Mouse (Mus musculus): ENCODE measurements around the gene Nlrp14. TPM values are rescaled to one million over a fixed set of nuclear protein-coding genes. Genes with fewer than 3 reads are reported as not detected.
"Not testable (repeated sequence)": the region's sequence is repeated elsewhere in the genome, so short reads cannot be mapped to it uniquely, and the experiment has no call there.

Gene Nlrp14
- not detected in 2 replicates for total RNA-seq (2017)

DNA sequence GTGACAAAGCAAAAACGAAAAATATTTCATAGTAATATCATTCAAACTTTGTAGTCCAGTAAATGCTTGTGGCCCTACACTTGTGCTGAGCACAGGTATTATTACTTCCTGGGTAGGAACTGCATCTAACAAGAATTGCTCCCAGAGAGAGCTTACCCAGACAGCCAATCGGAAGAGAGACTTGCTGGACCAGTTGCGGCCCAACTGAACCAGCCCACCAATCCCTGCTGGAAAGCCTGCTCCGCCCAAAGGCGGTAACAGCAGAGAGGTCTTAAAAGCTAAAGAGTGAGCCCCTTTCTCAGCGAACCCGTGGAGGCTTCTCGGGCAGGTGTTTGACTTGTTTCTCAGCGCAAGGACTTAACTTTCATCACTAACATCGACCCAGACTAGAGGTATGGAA, at the start of gene Nlrp14:
Gene Nlrp14 (plus strand): TSS at position 301 of the 400 bp plus-strand sequence.
- no peak for ATAC-seq (ENCODE audit: extremely low read depth, insufficient number of reproducible peaks, low FRiP score, poor library complexity, severe bottlenecking)

- ATAC-seq (ENCODE audit: extremely low read depth, insufficient number of reproducible peaks, low FRiP score, poor library complexity, severe bottlenecking) = not testable (repeated sequence)
Measured at GRCm38 (mm10) chr7:107130983-107131382, 35.8 kb upstream of the Nlrp14 start, which contains the start of gene Olfr715. Gene Olfr715, minus strand, starts transcription at chr7:107131083.

DNA sequence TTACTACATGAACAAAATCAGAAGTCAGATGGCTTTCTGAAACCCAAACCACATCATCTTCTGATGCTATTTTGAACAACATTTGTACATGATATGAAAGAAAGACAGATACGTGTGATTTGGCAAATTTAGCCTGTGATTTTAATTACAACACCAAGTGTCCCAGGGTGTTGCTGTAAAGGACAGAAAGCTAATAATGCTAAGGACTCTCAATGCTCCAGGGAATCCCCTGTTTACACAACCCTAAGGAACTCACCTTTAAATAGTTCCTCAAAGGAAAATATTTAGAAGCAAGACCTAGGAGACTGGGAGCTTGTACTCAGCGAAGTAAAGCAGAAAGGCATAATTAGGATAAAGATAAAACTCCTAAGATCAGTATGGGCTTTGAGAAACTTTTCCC, 28.8 kb upstream of the Nlrp14 start, which contains the start of gene Olfr716:
Gene Olfr716 (plus strand): TSS at position 301 of the 400 bp plus-strand sequence.
- not testable (repeated sequence) for ATAC-seq (ENCODE audit: extremely low read depth, insufficient number of reproducible peaks, low FRiP score, poor library complexity, severe bottlenecking)

DNA sequence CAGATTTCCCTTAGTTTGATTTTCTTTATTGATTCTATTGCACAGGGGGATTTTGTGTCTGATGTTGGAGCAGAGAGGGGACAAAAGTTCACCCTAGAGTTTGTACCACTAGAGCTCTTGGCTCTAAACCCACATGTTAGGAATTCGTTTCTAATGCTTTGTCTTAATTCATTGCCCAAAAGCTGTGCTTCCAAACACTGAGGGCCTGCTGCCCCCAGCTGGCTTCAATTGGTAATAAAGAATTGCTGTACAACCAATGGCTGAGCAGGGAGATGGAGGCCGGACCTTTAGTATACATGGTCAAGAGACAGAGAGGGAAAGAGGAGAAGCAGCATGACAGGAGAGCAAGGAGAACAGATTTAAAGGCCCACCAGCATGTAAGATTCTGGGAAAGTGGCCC, 13.6 kb downstream of the Nlrp14 start:
- ATAC-seq (ENCODE audit: extremely low read depth, insufficient number of reproducible peaks, low FRiP score, poor library complexity, severe bottlenecking) = no peak

DNA sequence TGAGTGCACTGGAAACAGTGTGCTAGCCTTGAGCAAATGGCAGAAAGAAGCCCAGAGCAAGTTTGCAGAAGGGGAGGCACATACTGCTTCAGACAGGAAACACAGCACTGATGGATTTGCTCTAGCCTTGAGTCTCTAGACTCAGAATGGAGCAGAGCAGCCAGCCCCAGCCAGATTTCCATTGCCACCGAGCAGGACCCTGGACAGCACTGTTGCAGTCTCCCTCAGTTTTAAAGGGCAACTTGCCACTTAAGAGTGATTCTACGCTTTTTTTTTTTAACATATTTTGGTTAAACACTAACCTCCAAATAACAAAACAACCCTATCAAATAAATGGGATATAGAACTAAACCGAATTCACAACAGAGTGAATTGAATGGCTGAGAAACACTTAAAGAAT, 35.0 kb downstream of the Nlrp14 start:
- no peak for ATAC-seq (ENCODE audit: extremely low read depth, insufficient number of reproducible peaks, low FRiP score, poor library complexity, severe bottlenecking)

DNA sequence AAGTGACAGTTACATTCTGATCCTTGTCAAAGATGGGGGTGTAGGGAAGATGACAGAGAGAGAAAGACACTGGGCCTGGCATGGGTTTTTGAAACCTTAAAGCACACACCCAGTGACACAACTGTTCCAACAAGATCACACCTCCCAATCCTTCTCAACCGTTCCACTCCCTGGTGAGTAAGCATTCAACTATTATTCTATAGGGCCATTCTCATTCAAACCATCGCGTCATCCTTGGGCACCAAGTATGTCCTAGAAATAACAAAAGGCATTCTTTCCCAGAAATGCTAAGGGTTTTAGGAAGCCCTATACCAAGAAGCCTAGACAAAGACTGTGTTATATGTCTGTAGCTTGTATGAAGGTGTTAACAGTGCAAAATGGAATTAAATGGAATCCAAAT, 41.1 kb downstream of the Nlrp14 start:
- ATAC-seq (ENCODE audit: extremely low read depth, insufficient number of reproducible peaks, low FRiP score, poor library complexity, severe bottlenecking) = no peak

DNA sequence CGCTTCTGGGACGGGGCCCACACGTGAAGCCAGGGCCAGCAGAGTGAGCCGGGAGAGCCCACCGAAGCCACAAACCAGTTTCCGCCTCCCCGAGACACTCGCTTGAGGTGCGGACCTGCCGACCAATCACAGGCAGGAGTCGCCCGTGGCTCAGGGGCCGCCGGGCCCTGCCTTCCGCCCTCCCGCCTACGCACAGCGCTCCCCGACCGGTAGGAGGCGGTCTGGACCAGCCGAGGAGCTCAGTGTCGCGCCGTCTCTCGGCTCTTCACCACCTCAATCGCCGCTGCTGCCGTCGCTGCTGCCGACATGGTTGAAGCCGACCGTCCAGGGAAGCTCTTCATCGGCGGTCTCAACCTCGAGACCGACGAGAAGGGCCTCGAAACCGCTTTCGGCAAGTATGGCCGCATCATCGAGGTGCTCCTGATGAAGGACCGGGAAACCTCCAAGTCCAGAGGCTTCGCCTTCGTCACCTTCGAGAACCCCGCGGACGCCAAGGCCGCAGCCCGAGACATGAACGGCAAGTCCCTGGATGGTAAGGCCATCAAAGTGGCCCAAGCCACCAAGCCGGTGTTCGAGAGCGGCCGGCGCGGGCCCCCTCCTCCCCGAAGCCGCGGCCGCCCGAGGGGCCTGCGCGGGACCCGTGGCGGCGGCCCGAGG, 42.5 kb downstream of the Nlrp14 start, which contains the start of gene Rbmxl2:
Gene Rbmxl2 (plus strand): TSS at position 242 of the 657 bp plus-strand sequence.
- no peak for ATAC-seq (ENCODE audit: extremely low read depth, insufficient number of reproducible peaks, low FRiP score, poor library complexity, severe bottlenecking)

- ATAC-seq (ENCODE audit: extremely low read depth, insufficient number of reproducible peaks, low FRiP score, poor library complexity, severe bottlenecking) = no peak
Measured at GRCm38 (mm10) chr7:107210126-107210576, 43.4 kb downstream of the Nlrp14 start.

- no peak for ATAC-seq (ENCODE audit: extremely low read depth, insufficient number of reproducible peaks, low FRiP score, poor library complexity, severe bottlenecking)
Measured at GRCm38 (mm10) chr7:107215723-107216122, 48.9 kb downstream of the Nlrp14 start.

DNA sequence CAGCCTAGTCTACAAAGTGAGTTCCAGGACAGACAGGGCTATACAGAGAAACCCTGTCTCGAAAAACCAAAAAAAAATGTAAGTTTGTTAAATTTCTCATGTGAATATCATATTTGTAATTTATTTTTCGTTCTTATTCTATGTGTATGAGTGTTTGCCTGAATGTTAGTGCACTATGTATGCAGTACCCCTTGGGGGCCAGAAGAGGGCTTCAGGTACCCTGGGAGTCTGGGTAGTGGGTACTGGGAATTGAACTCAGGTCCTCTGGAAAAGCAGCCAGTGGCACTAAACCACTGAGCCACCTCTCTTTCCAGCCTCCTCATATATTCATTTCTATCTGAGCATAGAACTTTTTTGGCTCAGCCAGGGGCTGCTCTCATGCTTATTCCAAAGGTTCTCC, 50.1 kb downstream of the Nlrp14 start:
- no peak for ATAC-seq (ENCODE audit: extremely low read depth, insufficient number of reproducible peaks, low FRiP score, poor library complexity, severe bottlenecking)

DNA sequence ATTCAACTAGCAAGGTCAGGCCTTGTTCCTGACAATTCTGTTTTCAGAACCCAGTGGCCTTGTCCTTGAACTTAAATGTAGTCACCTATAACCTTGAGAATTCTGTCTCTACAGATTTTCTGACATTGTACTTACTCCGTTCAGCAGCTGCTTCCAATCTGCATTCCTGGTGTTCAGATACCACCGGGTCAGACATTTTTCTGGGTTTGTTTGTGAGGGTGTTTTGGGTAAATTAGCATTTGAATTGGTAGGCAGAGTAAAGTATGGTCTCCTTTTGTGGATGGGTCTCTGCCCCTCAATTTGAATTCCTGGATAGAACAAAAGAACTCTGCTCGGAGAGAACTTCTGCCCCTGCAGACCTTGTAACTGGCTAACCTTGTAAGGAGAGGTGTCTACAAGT, 70.1 kb downstream of the Nlrp14 start:
- ATAC-seq (ENCODE audit: extremely low read depth, insufficient number of reproducible peaks, low FRiP score, poor library complexity, severe bottlenecking) = no peak

GRCm38 (mm10) chr7:107237498-107237897, 70.7 kb downstream of the Nlrp14 start:
- no peak for ATAC-seq (ENCODE audit: extremely low read depth, insufficient number of reproducible peaks, low FRiP score, poor library complexity, severe bottlenecking)

DNA sequence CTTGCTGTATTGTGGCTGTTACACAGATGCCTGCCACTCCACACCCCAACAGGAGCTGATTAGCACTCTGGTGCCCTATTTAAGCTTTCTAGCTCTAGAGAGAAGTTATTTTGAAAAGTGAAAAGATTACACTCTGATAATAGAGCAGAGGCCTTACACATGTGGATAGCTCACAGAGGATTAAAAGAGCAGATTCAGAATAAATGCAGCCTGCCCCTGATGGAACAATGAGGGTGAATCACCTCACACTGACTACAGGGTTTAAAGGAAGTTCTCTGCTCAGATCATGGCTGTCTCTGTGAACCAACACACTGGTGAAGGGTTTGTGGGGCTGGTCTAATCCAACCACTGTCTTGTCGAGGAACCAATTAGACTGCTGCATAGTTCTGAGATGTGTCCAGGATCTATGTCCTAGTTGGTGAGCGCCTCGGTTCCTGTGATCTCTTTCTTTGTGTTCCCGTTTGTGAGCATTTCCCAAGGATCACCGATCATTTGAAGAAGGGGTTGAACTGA, 74.6 kb downstream of the Nlrp14 start:
- no peak for ATAC-seq (ENCODE audit: extremely low read depth, insufficient number of reproducible peaks, low FRiP score, poor library complexity, severe bottlenecking)

Other genes with a start within 250 kb of the Nlrp14 start
- gene Olfr709-ps1, start 234.8 kb upstream of the Nlrp14 start, total RNA-seq (2017) = not detected in 2 replicates
- not detected in 2 replicates for gene Olfr710, start 218.7 kb upstream of the Nlrp14 start, total RNA-seq (2017)
- gene Olfr6, start 203.1 kb upstream of the Nlrp14 start, total RNA-seq (2017) = under 0.01 and 0.12 TPM in 2 replicates
- 0.23 TPM in 1 of 2 replicates, not detected in the other for gene Olfr711, start 191.5 kb upstream of the Nlrp14 start, total RNA-seq (2017)
- not detected in 2 replicates for gene Olfr2, start 160.9 kb upstream of the Nlrp14 start, total RNA-seq (2017)
- gene Olfr713, start 135.8 kb upstream of the Nlrp14 start, total RNA-seq (2017) = 0.23 TPM in 1 of 2 replicates, not detected in the other
- gene Olfr714, start 96.0 kb upstream of the Nlrp14 start, total RNA-seq (2017) = 0.12 TPM in 1 of 2 replicates, not detected in the other
- gene Olfr17, start 73.8 kb upstream of the Nlrp14 start, total RNA-seq (2017) = not detected in 2 replicates
- gene Olfr715b, start 56.6 kb upstream of the Nlrp14 start, total RNA-seq (2017) = not detected in 2 replicates
- not detected in 2 replicates for gene Olfr715, start 35.9 kb upstream of the Nlrp14 start, total RNA-seq (2017)
- 0.74 TPM in 1 of 2 replicates, not detected in the other for gene Olfr716, start 28.7 kb upstream of the Nlrp14 start, total RNA-seq (2017)
- gene Rbmxl2, start 42.5 kb downstream of the Nlrp14 start, total RNA-seq (2017) = not detected in 2 replicates
- gene Syt9, start 203.7 kb downstream of the Nlrp14 start, total RNA-seq (2017) = not detected in 2 replicates